Mouse (Mus musculus): Measurements from ENCODE around the gene Nelfe. TPM values are rescaled to one million over a fixed set of nuclear protein-coding genes. Genes with fewer than 3 reads are reported as not detected.

The Nelfe gene
- total and polyA plus RNA-seq, 3 experiments: 38.7 to 159 (median 60.0) TPM

DNA sequence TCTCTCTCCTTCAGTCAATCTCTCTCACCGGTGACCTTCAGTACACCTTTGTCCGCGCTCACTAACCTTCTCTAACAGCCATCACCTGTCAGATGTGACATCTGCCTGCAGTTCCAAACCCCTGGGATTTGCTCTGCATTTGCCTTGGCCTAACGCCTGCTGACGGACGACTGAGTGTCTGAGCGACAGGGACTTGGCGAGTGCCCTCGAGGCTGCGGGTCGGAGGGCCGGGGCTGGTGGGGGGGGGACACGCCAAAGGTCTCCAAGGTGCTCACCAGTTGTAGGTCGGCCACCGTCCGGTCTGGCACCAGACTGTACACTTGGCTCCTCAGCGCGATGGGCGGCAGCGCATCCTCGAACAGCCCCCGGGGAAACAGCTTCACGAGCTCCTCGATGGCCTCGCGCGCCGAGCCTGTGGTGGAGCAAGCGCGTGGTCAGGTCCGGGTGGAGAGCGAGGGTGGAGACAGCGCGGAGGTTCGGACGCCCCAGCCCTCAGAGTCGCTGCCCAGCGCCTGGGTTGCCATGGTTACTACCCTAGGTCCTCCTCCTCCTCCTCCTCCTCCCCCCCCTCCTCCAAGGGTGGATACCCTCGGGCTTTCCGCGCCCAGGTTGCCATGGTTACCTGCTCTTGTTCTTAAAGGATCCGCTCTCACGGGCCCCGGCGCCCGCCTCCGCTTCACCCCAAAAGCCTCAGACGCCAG is 13.9 kb upstream of the Nelfe start:
- Histone ChIP-seq H3K9ac (ENCODE audit: insufficient read depth, low read depth) (peak overlapping the region; percentile 22), H3K36me3 (replicated peaks in 1 of 2; ENCODE audit: control insufficient read depth in 1 of 2, insufficient read depth in 1 of 2, low read length in 1 of 2) (peaks cover 41 to 68% of the 10 kb centered on the region in 2 experiments), H3K4me2 (ENCODE audit: insufficient read depth, low read depth, poor library complexity, severe bottlenecking) (peak overlapping the region; percentile 80), H3K4me1 (ENCODE audit: control insufficient read depth in 1 of 2, insufficient read depth in 2 of 2) (peaks cover 7 to 28% of the 10 kb centered on the region in 2 experiments; a peak in 3 of 4 replicates), H3K79me2 (replicated peaks; ENCODE audit: control insufficient read depth, extremely low read depth, insufficient read depth, poor library complexity, severe bottlenecking) (peaks cover 3% of the 10 kb centered on the region; the same call in 1 of the 2 replicates), H3K27ac (ENCODE audit: insufficient read depth, low read depth) (no peak overlapping the region), H3K9me3 (replicated peaks; ENCODE audit: low read length) (peaks cover 5% of the 10 kb centered on the region), H3K27me3 (replicated peaks) (no peaks in the 10 kb centered on the region), H3K4me3 (replicated peaks in 1 of 3; ENCODE audit: low read depth in 2 of 3, low read length in 2 of 3, poor library complexity in 1 of 3) (peak overlapping the region; percentile 77 to 91 (median 87))
- in situ Hi-C loops (cut with MboI; ENCODE audit: low pct_ligation_motif_present, low pct_unique_long_range_greater_than_20kb, low sequenced_read_pairs) (no loop called here), dilution Hi-C loops (cut with MboI; ENCODE audit: extremely low pct_ligation_motif_present, extremely low pct_unique_long_range_greater_than_20kb, low sequenced_read_pairs) (no loop called here)
- DNase-seq (ENCODE audit: extremely low read depth): no peak
- TF ChIP-seq SMC3 (IDR thresholded peaks at IDR 0.05; ENCODE audit: low read depth, low read length) (no peak), NELFE (IDR thresholded peaks at IDR 0.05; ENCODE audit: low read depth, low read length) (no peak), MXI1 (IDR thresholded peaks at IDR 0.05; ENCODE audit: low read depth, low read length) (no peak), MAFK (IDR thresholded peaks at IDR 0.05; ENCODE audit: insufficient replicate concordance, low read length) (no peak), SIN3A (IDR thresholded peaks at IDR 0.05; ENCODE audit: low read length) (no peak), EP300 (IDR thresholded peaks at IDR 0.05; ENCODE audit: low read length) (no peak), CHD2 (IDR thresholded peaks at IDR 0.05; ENCODE audit: low read length) (no peak), UBTF (IDR thresholded peaks at IDR 0.05; ENCODE audit: low read depth, low read length) (no peak), TCF12 (IDR thresholded peaks at IDR 0.05; ENCODE audit: low read depth, low read length) (no peak), USF1 (IDR thresholded peaks at IDR 0.05; ENCODE audit: low read depth, low read length) (no peak), ZKSCAN1 (IDR thresholded peaks at IDR 0.05; ENCODE audit: borderline replicate concordance, low read depth, low read length) (no peak), MYC (IDR thresholded peaks at IDR 0.05; ENCODE audit: low read depth, low read length) (no peak), MAX (IDR thresholded peaks at IDR 0.05; ENCODE audit: low read length) (no peak), ETS1 (conservative IDR thresholded peaks at IDR 0.05; ENCODE audit: low read depth, low read length) (no peak), MAZ (IDR thresholded peaks at IDR 0.05; ENCODE audit: low read depth, low read length) (no peak), CTCF (conservative IDR thresholded peaks at IDR 0.05 in 1 of 2, IDR thresholded peaks at IDR 0.05 in 1 of 2; ENCODE audit: low read depth in 2 of 2, low read length in 2 of 2) (no peak), USF2 (conservative IDR thresholded peaks at IDR 0.05; ENCODE audit: low read depth, low read length) (no peak), NRF1 (IDR thresholded peaks at IDR 0.05; ENCODE audit: low read depth, low read length) (no peak; the same call in 1 of the 2 replicates)

DNA sequence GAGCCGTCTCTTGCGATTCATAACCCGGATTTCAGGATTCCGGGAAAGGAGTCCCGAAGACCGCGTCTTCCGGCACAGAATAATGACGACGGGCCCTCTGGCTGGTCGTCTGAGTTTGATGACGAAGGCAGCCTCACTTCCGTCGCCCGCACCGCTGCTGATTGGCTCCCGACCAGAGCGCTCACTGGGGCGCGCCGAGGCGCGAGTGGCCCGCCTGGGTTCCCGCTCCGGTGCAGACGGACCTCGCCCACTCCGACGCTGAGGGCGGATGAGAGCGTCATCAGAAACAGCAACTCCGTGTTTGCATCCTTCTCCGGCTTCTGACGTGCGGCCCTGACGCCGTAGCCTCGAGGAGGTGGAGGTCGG is 13.4 kb upstream of the Nelfe start, which contains the start of the genes Stk19 and Dxo:
Gene Stk19 (minus strand): TSS at position 90 of the 366 bp plus-strand sequence.
Gene Dxo (plus strand): TSS at position 164 of the 366 bp plus-strand sequence.
- in situ Hi-C loops (cut with MboI; ENCODE audit: low pct_ligation_motif_present, low pct_unique_long_range_greater_than_20kb, low sequenced_read_pairs): no loop called here
- peak within 1 kb of the TSS; percentile 60 for H3K9ac ChIP-seq (ENCODE audit: insufficient read depth, low read depth)
- no peak within 1 kb of the TSS for H3K27ac ChIP-seq (ENCODE audit: insufficient read depth, low read depth)
- H3K36me3 ChIP-seq (replicated peaks in 1 of 2; ENCODE audit: control insufficient read depth in 1 of 2, insufficient read depth in 1 of 2, low read length in 1 of 2): peaks cover 43 to 72% of the 10 kb centered on the region in 2 experiments
- peak; percentile 96 for DNase-seq (ENCODE audit: extremely low read depth)
- peaks cover 3% of the 10 kb centered on the region for H3K9me3 ChIP-seq (replicated peaks; ENCODE audit: low read length)
- dilution Hi-C loops (cut with MboI; ENCODE audit: extremely low pct_ligation_motif_present, extremely low pct_unique_long_range_greater_than_20kb, low sequenced_read_pairs): no loop called here
- H3K27me3 ChIP-seq (replicated peaks): no peaks in the 10 kb centered on the region
- H3K4me2 ChIP-seq (ENCODE audit: insufficient read depth, low read depth, poor library complexity, severe bottlenecking): peak within 1 kb of the TSS; percentile 84
- peak within 1 kb of the TSS; percentile 77 to 91 (median 87) for H3K4me3 ChIP-seq (replicated peaks in 1 of 3; ENCODE audit: low read depth in 2 of 3, low read length in 2 of 3, poor library complexity in 1 of 3)
- peaks cover 3% of the 10 kb centered on the region; the same call in 1 of the 2 replicates for H3K79me2 ChIP-seq (replicated peaks; ENCODE audit: control insufficient read depth, extremely low read depth, insufficient read depth, poor library complexity, severe bottlenecking)
- peaks cover 7 to 28% of the 10 kb centered on the region in 2 experiments; a peak in 3 of 4 replicates for H3K4me1 ChIP-seq (ENCODE audit: control insufficient read depth in 1 of 2, insufficient read depth in 2 of 2)
- TF ChIP-seq SMC3 (IDR thresholded peaks at IDR 0.05; ENCODE audit: low read depth, low read length) (no peak), JUN (IDR thresholded peaks at IDR 0.05; ENCODE audit: insufficient read depth, low read depth, low read length) (no peak), MAX (IDR thresholded peaks at IDR 0.05; ENCODE audit: low read length) (peak; percentile 71; the same call in 1 of the 2 replicates), ZNF384 (IDR thresholded peaks at IDR 0.05; ENCODE audit: low read depth, low read length) (no peak), TBP (conservative IDR thresholded peaks at IDR 0.05; ENCODE audit: low read depth, low read length) (no peak), CHD2 (IDR thresholded peaks at IDR 0.05; ENCODE audit: low read length) (0 out of 2 replicates have a peak, but pooled peaks have one; percentile 51), MYC (IDR thresholded peaks at IDR 0.05; ENCODE audit: low read depth, low read length) (no peak), CHD1 (IDR thresholded peaks at IDR 0.05; ENCODE audit: low read depth, low read length) (no peak), KAT2A (IDR thresholded peaks at IDR 0.05; ENCODE audit: insufficient replicate concordance, low read length) (peak; percentile 88), UBTF (IDR thresholded peaks at IDR 0.05; ENCODE audit: low read depth, low read length) (no peak), GABPA (IDR thresholded peaks at IDR 0.05; ENCODE audit: insufficient replicate concordance, low read depth, low read length) (peak; percentile 59; the same call in 1 of the 2 replicates), ETS1 (conservative IDR thresholded peaks at IDR 0.05; ENCODE audit: low read depth, low read length) (peak; percentile 20; the same call in 1 of the 2 replicates), POLR2AphosphoS2 (IDR thresholded peaks at IDR 0.05; ENCODE audit: low read depth, low read length) (no peak; the same call in 1 of the 2 replicates), MAFK (IDR thresholded peaks at IDR 0.05; ENCODE audit: insufficient replicate concordance, low read length) (no peak), EP300 (IDR thresholded peaks at IDR 0.05; ENCODE audit: low read length) (no peak), ELF1 (IDR thresholded peaks at IDR 0.05; ENCODE audit: low read depth, low read length) (peak; percentile 99), IRF4 (IDR thresholded peaks at IDR 0.05; ENCODE audit: low read depth, low read length) (peak; percentile 63), NELFE (IDR thresholded peaks at IDR 0.05; ENCODE audit: low read depth, low read length) (peak; percentile 63; the same call in 1 of the 2 replicates), MAZ (IDR thresholded peaks at IDR 0.05; ENCODE audit: low read depth, low read length) (peak; percentile 81; the same call in 1 of the 2 replicates), NRF1 (IDR thresholded peaks at IDR 0.05; ENCODE audit: low read depth, low read length) (peak; percentile 26), JUND (conservative IDR thresholded peaks at IDR 0.05; ENCODE audit: low read depth, low read length) (no peak), PAX5 (IDR thresholded peaks at IDR 0.05; ENCODE audit: low read length) (no peak), TCF12 (IDR thresholded peaks at IDR 0.05; ENCODE audit: low read depth, low read length) (no peak)

Data from CH12.LX (cell line).